Mouse (Mus musculus) liver, postnatal 0 days (tissue): ENCODE data around the gene Fpr2. TPM values are rescaled to one million over a fixed set of nuclear protein-coding genes. Genes with fewer than 3 reads are reported as not detected.
"Not testable (repeated sequence)": the region's sequence is repeated elsewhere in the genome, so short reads cannot be mapped to it uniquely, and the experiment has no call there.

Experiments
- ATAC-seq: fragments of 200-750 bp; cut with Nextera tagmentation; 2 replicates; pipeline ENCODE4 v1.8.0; 2017; ENCODE audit warnings: mild to moderate bottlenecking, moderate library complexity
- DNase-seq: peaks from one replicate; pipeline ENCODE4 v3.0.0-alpha.2; 2016
- H3K27ac ChIP-seq: fragments of 300-500 bp; sonication (generic); 2 replicates; pipeline ENCODE4 v1.5.1; 2014; ENCODE audit warnings: antibody characterized with exemption, moderate library complexity, mild to moderate bottlenecking, low read depth
- H3K27me3 ChIP-seq: fragments of 300-500 bp; sonication (generic); 2 replicates; pipeline ENCODE4 v1.6.1; 2014; ENCODE audit warnings: low read length, control low read depth, mixed read lengths; ENCODE audit not compliant: insufficient read depth
- H3K36me3 ChIP-seq: fragments of 300-500 bp; sonication (generic); replicated peaks from 2 replicates; pipeline ENCODE4 v1.6.1; 2014; ENCODE audit warnings: mild to moderate bottlenecking, control low read depth, low read length, moderate library complexity, mixed read lengths; ENCODE audit not compliant: insufficient read depth
- H3K4me1 ChIP-seq: fragments of 300-500 bp; sonication (generic); 2 replicates; pipeline ENCODE4 v1.6.1; 2014; ENCODE audit warnings: antibody characterized with exemption, mild to moderate bottlenecking, control low read depth; ENCODE audit not compliant: insufficient read depth
- H3K4me2 ChIP-seq: fragments of 300-500 bp; sonication (generic); 2 replicates; pipeline ENCODE4 v1.6.1; 2014; ENCODE audit warnings: low read depth, mild to moderate bottlenecking, low read length, moderate library complexity, mixed read lengths
- H3K4me3 ChIP-seq: fragments of 300-500 bp; sonication (generic); 2 replicates; pipeline ENCODE4 v1.5.1; 2014; ENCODE audit warnings: low read depth, low read length
- H3K9ac ChIP-seq: fragments of 300-500 bp; sonication (generic); replicated peaks from 2 replicates; pipeline ENCODE4 v1.6.1; 2014; ENCODE audit warnings: mild to moderate bottlenecking, moderate library complexity
- H3K9me3 ChIP-seq: fragments of 300-500 bp; sonication (generic); 2 replicates; pipeline ENCODE4 v1.6.1; 2016; ENCODE audit warnings: mild to moderate bottlenecking, control low read depth, low read length, mixed read lengths
- CTCF ChIP-seq: sonication (generic); IDR thresholded peaks from 2 replicates; pipeline ENCODE4 v1.5.1; 2016; ENCODE audit warnings: antibody characterized with exemption, low read depth
- EP300 ChIP-seq: IDR thresholded peaks from 2 replicates; pipeline ENCODE4 v1.6.1; 2016; ENCODE audit warnings: antibody characterized with exemption, low read depth, mild to moderate bottlenecking
- WGBS: fragments of 180-500 bp; shearing (Covaris S2); extraction: QIAGEN DNeasy Blood & Tissue Kit; methylation state at CpG from one replicate; pipeline ENCODE4 v1.1.7; 2014; ENCODE audit not compliant: insufficient replicate concordance; 5-methylcytosine and 5-hydroxymethylcytosine counted together
- polyA plus RNA-seq: library from polyadenylated mRNA; unstranded; fragments of >200 nt; fragmentation: Nextera tagmentation; extraction: Ambion mirVana; gene quantifications from 2 replicates; pipeline ENCODE4 v1.2.1, GENCODE M21; 2015

The Fpr2 gene
- polyA plus RNA-seq = 9.3 and 10.3 TPM in 2 replicates

GRCm38 (mm10) chr17:17887774-17888248, at the start of gene Fpr2, which contains the start of gene Fpr3:
Gene Fpr2 (plus strand): TSS chr17:17887824.
Gene Fpr3 (plus strand): TSS chr17:17887852.
- 55% methylated on average over 1 of the region's 1 CpGs for WGBS

DNA sequence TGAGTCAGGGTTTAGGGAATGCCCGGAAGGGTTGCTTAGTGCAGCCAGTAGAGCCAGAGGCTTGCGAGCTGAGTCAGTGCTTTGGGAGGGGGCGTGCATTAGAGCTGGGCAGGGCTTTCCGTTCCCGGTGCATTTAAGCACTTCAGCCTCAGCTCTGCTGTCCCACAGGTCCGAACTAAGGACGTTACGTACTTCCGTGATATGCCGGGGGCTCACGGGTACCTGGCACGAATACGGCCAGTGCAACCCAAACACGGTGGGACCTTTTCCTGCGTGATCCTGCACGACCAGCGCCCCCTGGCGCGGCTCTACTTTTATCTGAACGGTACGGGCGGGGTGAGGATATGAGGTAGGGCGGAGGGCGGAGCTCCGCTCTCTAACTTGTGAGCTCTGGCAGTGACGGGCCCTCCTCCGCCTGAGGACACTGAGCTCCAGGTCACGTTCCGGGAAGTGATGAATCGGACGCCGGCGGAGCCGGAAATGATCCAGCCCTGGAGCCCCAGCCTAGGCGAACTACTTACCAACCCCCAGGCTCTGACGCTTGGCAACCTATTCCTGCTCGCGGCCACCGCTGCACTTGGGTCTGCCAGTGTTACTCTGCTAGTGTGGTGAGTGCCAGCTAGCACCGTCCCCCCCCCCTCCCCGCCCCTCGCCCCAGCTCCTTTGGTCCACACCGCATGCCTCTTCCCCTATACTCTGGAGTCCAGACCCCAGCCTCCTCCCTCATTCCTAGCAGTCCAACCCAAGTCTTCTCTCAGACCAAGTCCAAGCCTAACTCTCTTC, 49.5 kb upstream of the Fpr2 start:
- peak; percentile 92 for DNase-seq
- peak overlapping the region; percentile 88 for H3K27ac ChIP-seq
- 0 out of 2 replicates have a peak, but pooled peaks cover 2% of the 10 kb centered on the region for H3K36me3 ChIP-seq
- H3K4me1 ChIP-seq = peaks cover 12% of the 10 kb centered on the region
- H3K4me2 ChIP-seq = peak overlapping the region; percentile 79
- H3K9me3 ChIP-seq = no peaks in the 10 kb centered on the region
- H3K27me3 ChIP-seq = no peaks in the 10 kb centered on the region
- peak overlapping the region; percentile 65 for H3K4me3 ChIP-seq
- peak overlapping the region; percentile 74 for H3K9ac ChIP-seq
- peak; percentile 88 for TF ChIP-seq CTCF
- 0 out of 2 replicates have a peak, but pooled peaks have one; percentile 39 for TF ChIP-seq EP300
- WGBS = 1% methylated on average over 39 of the region's 43 CpGs
- peak; percentile 99 for ATAC-seq

More at GRCm38 (mm10) chr17:17887774-17888248, at the start of gene Fpr2, which contains the start of gene Fpr3:
- TF ChIP-seq EP300 = no peak
- no peak for TF ChIP-seq CTCF
- Histone ChIP-seq H3K9ac (no peak within 1 kb of the TSS), H3K4me1 (no peaks in the 10 kb centered on the region), H3K27me3 (no peaks in the 10 kb centered on the region), H3K36me3 (no peaks in the 10 kb centered on the region), H3K4me2 (no peak within 1 kb of the TSS), H3K9me3 (no peaks in the 10 kb centered on the region), H3K27ac (peak within 1 kb of the TSS; percentile 58; the same call in 1 of the 2 replicates), H3K4me3 (no peak within 1 kb of the TSS)
- ATAC-seq = no peak
- DNase-seq = no peak

GRCm38 (mm10) chr17:17839276-17839675, 48.3 kb upstream of the Fpr2 start:
- Histone ChIP-seq H3K27ac (no peak overlapping the region), H3K4me3 (no peak overlapping the region), H3K9me3 (no peaks in the 10 kb centered on the region), H3K36me3 (0 out of 2 replicates have a peak, but pooled peaks cover 2% of the 10 kb centered on the region), H3K4me1 (peaks cover 12% of the 10 kb centered on the region), H3K4me2 (peak overlapping the region; percentile 79; the same call in 1 of the 2 replicates), H3K27me3 (no peaks in the 10 kb centered on the region), H3K9ac (no peak overlapping the region)
- DNase-seq (no peak), ATAC-seq (no peak)
- 92% methylated on average over 2 of the region's 2 CpGs for WGBS
- no peak for TF ChIP-seq EP300
- TF ChIP-seq CTCF = no peak

DNA sequence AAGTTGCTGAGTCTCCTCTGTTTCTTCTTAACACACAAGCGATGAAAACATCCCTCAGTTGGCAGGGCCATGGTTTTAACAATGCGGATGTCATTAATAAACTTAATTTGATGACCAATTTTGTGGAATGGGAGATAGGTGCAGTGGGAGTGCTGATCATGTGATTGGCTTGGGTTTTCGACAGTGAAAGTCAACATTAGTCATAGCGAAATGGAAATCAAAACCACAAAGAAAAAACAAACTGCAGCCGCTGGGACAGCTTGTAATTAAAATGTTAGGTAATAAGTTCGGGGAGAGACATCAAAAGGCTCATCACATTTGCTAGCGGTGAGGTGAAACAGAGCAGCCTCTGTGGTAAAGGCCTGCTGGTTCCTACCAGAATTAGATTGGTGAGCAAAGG, 46.8 kb upstream of the Fpr2 start:
- Histone ChIP-seq H3K4me3 (no peak overlapping the region), H3K27ac (no peak overlapping the region), H3K9ac (no peak overlapping the region), H3K27me3 (no peaks in the 10 kb centered on the region), H3K36me3 (0 out of 2 replicates have a peak, but pooled peaks cover 2% of the 10 kb centered on the region), H3K4me2 (no peak overlapping the region), H3K4me1 (peaks cover 10% of the 10 kb centered on the region), H3K9me3 (no peaks in the 10 kb centered on the region)
- ATAC-seq (no peak), DNase-seq (no peak)
- WGBS = 84% methylated on average over 7 of the region's 7 CpGs
- TF ChIP-seq CTCF (no peak), EP300 (no peak)

DNA sequence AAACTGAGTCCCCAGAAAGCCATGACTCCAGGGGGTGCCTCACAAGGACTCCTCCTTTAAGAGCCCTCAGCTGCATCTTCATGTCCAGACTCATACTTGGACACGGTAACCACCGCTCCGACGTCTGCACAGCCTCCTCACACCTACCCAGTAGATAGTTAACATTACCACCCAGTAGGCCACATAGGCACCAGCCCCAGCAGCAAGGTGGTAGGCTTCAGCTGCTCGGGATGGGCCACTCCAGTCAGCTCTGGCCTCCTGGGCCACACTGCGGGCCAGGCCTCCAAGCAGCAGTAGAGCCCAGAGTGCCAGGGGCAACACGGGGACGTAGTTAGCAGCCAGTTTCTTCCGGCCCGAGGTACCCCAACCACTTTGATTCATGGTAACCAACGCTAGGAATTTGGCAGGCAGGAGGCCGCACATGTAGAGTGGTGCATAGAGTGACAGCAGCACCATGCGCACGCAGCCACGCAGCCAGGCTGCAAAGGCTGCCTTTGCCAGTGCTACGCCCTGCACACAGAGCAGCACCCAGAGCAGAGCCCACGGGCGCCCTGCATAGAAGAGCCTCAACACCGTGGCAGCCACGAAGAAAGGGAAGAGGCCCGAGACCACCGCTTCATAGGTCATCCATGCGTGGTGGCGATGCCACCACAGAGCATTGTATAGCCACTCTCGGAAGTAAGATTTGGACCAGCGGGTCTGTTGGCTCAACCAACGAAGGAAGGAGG, 43.9 kb upstream of the Fpr2 start:
- no peak overlapping the region for H3K27ac ChIP-seq
- no peak overlapping the region for H3K9ac ChIP-seq
- no peak overlapping the region for H3K4me3 ChIP-seq
- 0 out of 2 replicates have a peak, but pooled peaks cover 5% of the 10 kb centered on the region for H3K27me3 ChIP-seq
- H3K4me2 ChIP-seq = no peak overlapping the region
- ATAC-seq (no peak), DNase-seq (no peak)
- H3K4me1 ChIP-seq = peaks cover 4% of the 10 kb centered on the region
- no peaks in the 10 kb centered on the region for H3K9me3 ChIP-seq
- 0 out of 2 replicates have a peak, but pooled peaks cover 2% of the 10 kb centered on the region for H3K36me3 ChIP-seq
- 72% methylated on average over 27 of the region's 27 CpGs for WGBS
- TF ChIP-seq EP300 (no peak), CTCF (no peak)

GRCm38 (mm10) chr17:17844606-17845005, 43.0 kb upstream of the Fpr2 start:
- not testable (repeated sequence) for H3K9me3 ChIP-seq, H3K36me3 ChIP-seq, H3K27ac ChIP-seq, H3K4me3 ChIP-seq, ATAC-seq, H3K4me1 ChIP-seq, H3K4me2 ChIP-seq, H3K27me3 ChIP-seq, DNase-seq, H3K9ac ChIP-seq
- 65% methylated on average over 3 of the region's 3 CpGs for WGBS
